In the genomic region with DNA sequence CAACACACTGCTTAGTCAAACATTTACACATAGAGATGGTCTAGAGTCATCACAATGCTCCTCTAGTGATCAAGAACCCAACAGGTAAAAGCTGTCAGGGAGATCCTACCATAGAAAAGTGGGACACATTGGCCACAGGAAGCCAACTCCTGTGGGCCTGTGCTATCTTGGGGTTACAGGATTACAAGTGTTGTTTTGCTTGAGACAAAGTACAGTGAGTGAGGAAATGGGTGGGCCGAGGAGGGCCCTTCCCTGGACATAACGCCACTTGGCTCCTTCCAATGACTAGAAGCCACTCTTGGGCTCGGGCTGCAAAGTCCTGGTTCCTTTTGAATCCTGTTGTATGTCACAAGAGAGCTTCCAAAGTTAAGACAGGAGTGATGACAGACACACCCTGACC, we compare ENCODE assay signal across 10 mouse cellular contexts.
"Had no signal": no experiment of that assay in that cellular context is flagged by ENCODE, and none has a peak within 500 bp of the region (broad histone marks: within the 10 kb centered on the region; RNA-seq: fewer than 3 reads in every experiment).

No protein-coding gene starts in this region.

- H3K4me1 ChIP-seq: midbrain, embryonic 10.5 days; midbrain, embryonic 15.5 days; neural tube, embryonic 12.5 days had no signal

- H3K9me3 ChIP-seq: limb, embryonic 13.5 days; lung, embryonic 15.5 days; midbrain, embryonic 10.5 days; midbrain, embryonic 15.5 days; neural tube, embryonic 12.5 days had no signal

- DNase-seq: kidney, adult 8-10 months; kidney, postnatal 14 days; left cerebral cortex, postnatal 4 days; thymus, postnatal 4 days had no signal

- H3K36me3 ChIP-seq: limb, embryonic 13.5 days; lung, embryonic 15.5 days; midbrain, embryonic 10.5 days; midbrain, embryonic 15.5 days; neural tube, embryonic 12.5 days had no signal

- H3K27ac ChIP-seq: limb, embryonic 13.5 days; liver, embryonic 14.5 days; lung, embryonic 15.5 days; midbrain, embryonic 10.5 days; midbrain, embryonic 15.5 days; neural tube, embryonic 12.5 days had no signal

- H3K4me2 ChIP-seq: limb, embryonic 13.5 days; lung, embryonic 15.5 days; midbrain, embryonic 15.5 days; neural tube, embryonic 12.5 days had no signal

- H3K4me3 ChIP-seq: limb, embryonic 13.5 days; lung, embryonic 15.5 days; midbrain, embryonic 10.5 days; midbrain, embryonic 15.5 days; neural tube, embryonic 12.5 days had no signal

- ATAC-seq: midbrain, embryonic 15.5 days had no signal

- H3K27me3 ChIP-seq: limb, embryonic 13.5 days; lung, embryonic 15.5 days; midbrain, embryonic 15.5 days; neural tube, embryonic 12.5 days had no signal

- H3K9ac ChIP-seq: limb, embryonic 13.5 days; liver, embryonic 14.5 days; lung, embryonic 15.5 days; midbrain, embryonic 15.5 days; neural tube, embryonic 12.5 days had no signal
